Mouse (Mus musculus): ENCODE results near the gene Gm10134.

The Gm10134 gene

GRCm38 (mm10) chr2:28520581-28520980 is 14.7 kb downstream of the Gm10134 start:
- CTCF ChIA-PET, result interaction anchor here in 1 of 4 experiments (2.2 kb wide), 1 partner anchor 26 kb away, joined by 7 read pairs; no protein-coding TSS in a partner anchor
- POLR2A ChIA-PET, result interaction anchor here in 2 of 4 experiments (0.6 to 2.9 kb wide), 2 partner anchors 19 to 63 kb away, joined by 5 to 8 read pairs; partner anchors contain the start of gene Gtf3c5 (in 1 of the 2)

- POLR2A ChIA-PET, result interaction anchor here in 2 of 4 experiments (0.6 to 2.9 kb wide), 5 partner anchors 9 to 66 kb away, joined by 3 to 8 read pairs (median 4); partner anchors contain the start of gene Gtf3c5 (in 2 of the 2)
- CTCF ChIA-PET, result interaction anchor here in 3 of 4 experiments (0.7 to 2.2 kb wide), 4 partner anchors 10 to 27 kb away, joined by 3 to 7 read pairs (median 4); no protein-coding TSS in a partner anchor
These were observed 15.8 kb downstream of the Gm10134 start for GRCm38 (mm10) chr2:28521571-28522151.

GRCm38 (mm10) chr2:28522166-28522565 is 16.3 kb downstream of the Gm10134 start:
- ChIA-PET POLR2A (interaction anchor here in 2 of 4 experiments (0.6 to 2.9 kb wide), 6 partner anchors 9 to 66 kb away, joined by 3 to 8 read pairs (median 4); partner anchors contain the start of gene Gtf3c5 (in 2 of the 2)), CTCF (interaction anchor here in 2 of 4 experiments (1.1 to 2.2 kb wide), 2 partner anchors 24 to 26 kb away, joined by 3 to 7 read pairs; no protein-coding TSS in a partner anchor)

GRCm38 (mm10) chr2:28523643-28524117 is 17.8 kb downstream of the Gm10134 start:
- ChIA-PET POLR2A (interaction anchor here in 3 of 4 experiments (0.6 to 3.8 kb wide), 12 partner anchors 9 to 1018 kb away, joined by 3 to 14 read pairs (median 4); partner anchors contain the start of genes Gtf3c5 (in 2 of the 3), Gm10134 (in 1 of the 3) and Ralgds (in 1 of the 3)), CTCF (interaction anchor here in 2 of 4 experiments (0.7 to 3.3 kb wide), 4 partner anchors 12 to 62 kb away, joined by 3 to 21 read pairs (median 4); partner anchors contain the start of gene Ralgds (in 1 of the 2))

GRCm38 (mm10) chr2:28524406-28524805 is 18.5 kb downstream of the Gm10134 start:
- POLR2A ChIA-PET, result interaction anchor here in 2 of 4 experiments (1.2 to 3.8 kb wide), 10 partner anchors 9 to 58 kb away, joined by 4 to 16 read pairs (median 6); partner anchors contain the start of genes Gbgt1 (in 1 of the 2), Gtf3c5 (in 1 of the 2) and Ralgds (in 1 of the 2)
- CTCF ChIA-PET, result interaction anchor here in 2 of 4 experiments (1.2 to 3.9 kb wide), 3 partner anchors 7 to 23 kb away, joined by 3 to 51 read pairs (median 21); partner anchors contain the start of gene Ralgds (in 1 of the 2)

GRCm38 (mm10) chr2:28525219-28525942 is 19.5 kb downstream of the Gm10134 start:
- POLR2A ChIA-PET, result interaction anchor here (0.5 to 3.8 kb wide), 37 partner anchors 8 to 319 kb away, joined by 3 to 16 read pairs (median 4); partner anchors contain the start of genes Gtf3c5 (in 3 of the 4), Ralgds (in 3 of the 4), Tsc1 (in 2 of the 4) and 1700007K13Rik (in 1 of the 4)
- CTCF ChIA-PET, result interaction anchor here (0.7 to 4.7 kb wide), 15 partner anchors 8 to 150 kb away, joined by 3 to 51 read pairs (median 5); partner anchors contain the start of genes Gm10134 (in 1 of the 4), Gtf3c5 (in 1 of the 4) and Ralgds (in 1 of the 4)

GRCm38 (mm10) chr2:28525943-28526876 is 20.3 kb downstream of the Gm10134 start:
- POLR2A ChIA-PET, result interaction anchor here (0.5 to 3.8 kb wide), 34 partner anchors 7 to 319 kb away, joined by 3 to 16 read pairs (median 4); partner anchors contain the start of genes Gtf3c5 (in 3 of the 4), Tsc1 (in 2 of the 4), 1700007K13Rik (in 1 of the 4) and Gbgt1 (in 1 of the 4)
- CTCF ChIA-PET, result interaction anchor here (0.7 to 4.7 kb wide), 16 partner anchors 9 to 151 kb away, joined by 3 to 51 read pairs (median 5); partner anchors contain the start of genes Gm10134 (in 1 of the 4), Gtf3c5 (in 1 of the 4) and Ralgds (in 1 of the 4)

- CTCF ChIA-PET, result interaction anchor here (0.5 to 4.7 kb wide), 10 partner anchors 8 to 390 kb away, joined by 3 to 51 read pairs (median 6); partner anchors contain the start of gene Gtf3c5 (in 1 of the 4)
- POLR2A ChIA-PET, result interaction anchor here in 3 of 4 experiments (0.5 to 3.5 kb wide), 13 partner anchors 9 to 444 kb away, joined by 3 to 15 read pairs (median 3); partner anchors contain the start of gene Ralgds (in 1 of the 3)
These were observed 21.8 kb downstream of the Gm10134 start for GRCm38 (mm10) chr2:28527436-28528353.

GRCm38 (mm10) chr2:28528354-28528730 is 22.4 kb downstream of the Gm10134 start:
- ChIA-PET POLR2A (interaction anchor here in 3 of 4 experiments (0.5 to 3.5 kb wide), 13 partner anchors 8 to 444 kb away, joined by 3 to 15 read pairs (median 3); no protein-coding TSS in a partner anchor), CTCF (interaction anchor here in 3 of 4 experiments (0.8 to 4.7 kb wide), 4 partner anchors 11 to 88 kb away, joined by 3 to 51 read pairs (median 15); no protein-coding TSS in a partner anchor)

- ChIA-PET CTCF (interaction anchor here in 1 of 4 experiments (0.5 to 1.3 kb wide), 3 partner anchors 12 to 717 kb away, joined by 3 to 6 read pairs (median 3); no protein-coding TSS in a partner anchor), POLR2A (interaction anchor here in 2 of 4 experiments (0.9 to 3.5 kb wide), 3 partner anchors 12 to 23 kb away, joined by 4 to 15 read pairs (median 11); no protein-coding TSS in a partner anchor)
These were observed 24.0 kb downstream of the Gm10134 start for GRCm38 (mm10) chr2:28529856-28530255.

GRCm38 (mm10) chr2:28530311-28530710 is 24.4 kb downstream of the Gm10134 start:
- ChIA-PET CTCF (interaction anchor here in 1 of 4 experiments (1.2 kb wide), 1 partner anchor 77 kb away, joined by 3 read pairs; no protein-coding TSS in a partner anchor), POLR2A (interaction anchor here in 1 of 4 experiments (0.9 to 2.0 kb wide), 2 partner anchors 8 to 13 kb away, joined by 4 to 11 read pairs; no protein-coding TSS in a partner anchor)

GRCm38 (mm10) chr2:28532938-28533771 is 27.3 kb downstream of the Gm10134 start:
- POLR2A ChIA-PET, result interaction anchor here (0.5 to 3.0 kb wide), 18 partner anchors 7 to 315 kb away, joined by 3 to 13 read pairs (median 4); partner anchors contain the start of genes 1700007K13Rik (in 2 of the 4), Gm10134 (in 1 of the 4), Gtf3c5 (in 1 of the 4) and Ralgds (in 1 of the 4)
- CTCF ChIA-PET, result interaction anchor here (0.6 to 1.6 kb wide), 13 partner anchors 14 to 66 kb away, joined by 3 to 10 read pairs (median 4); partner anchors contain the start of gene Gm10134 (in 1 of the 4)

GRCm38 (mm10) chr2:28533901-28534435 is 28.1 kb downstream of the Gm10134 start:
- POLR2A ChIA-PET, result interaction anchor here in 3 of 4 experiments (0.5 to 3.0 kb wide), 14 partner anchors 8 to 68 kb away, joined by 3 to 13 read pairs (median 6); partner anchors contain the start of genes 1700007K13Rik (in 2 of the 3), Gm10134 (in 1 of the 3), Gtf3c5 (in 1 of the 3) and Ralgds (in 1 of the 3)
- CTCF ChIA-PET, result interaction anchor here in 3 of 4 experiments (0.6 to 1.6 kb wide), 15 partner anchors 14 to 65 kb away, joined by 3 to 10 read pairs (median 3); partner anchors contain the start of genes Gm10134 (in 1 of the 3) and Gtf3c5 (in 1 of the 3)

All from embryonic stem cell, embryonic (primary cell).